Mouse (Mus musculus) splenic B cell, adult 2 months (primary cell): Measurements from ENCODE around the gene Syt7.

ENCODE experiments used
- DNase-seq: peaks from one replicate; pipeline ENCODE4 v3.0.0-alpha.2; 2011; ENCODE audit warnings: low read depth, low spot score
- H3K27me3 ChIP-seq: 2 replicates; pipeline ENCODE4 v1.6.1; 2012; ENCODE audit warnings: mild to moderate bottlenecking, low read length, moderate library complexity, mixed read lengths; ENCODE audit not compliant: control insufficient read depth, poor library complexity, insufficient read depth, severe bottlenecking
- H3K36me3 ChIP-seq: 2 replicates; pipeline ENCODE4 v1.6.1; 2012; ENCODE audit warnings: mild to moderate bottlenecking, low read length, moderate library complexity, mixed read lengths; ENCODE audit not compliant: control insufficient read depth, poor library complexity, insufficient read depth, severe bottlenecking

Syt7 gene

GRCm38 (mm10) chr19:10454718-10455436 lies 66.0 kb downstream of the Syt7 start:
- H3K36me3 ChIP-seq: no peaks in the 10 kb centered on the region; the same call in 1 of the 2 replicates
- no peak for DNase-seq
- H3K27me3 ChIP-seq: peaks cover 2% of the 10 kb centered on the region; the same call in 1 of the 2 replicates

- H3K27me3 ChIP-seq: peaks cover 2% of the 10 kb centered on the region; the same call in 1 of the 2 replicates
- no peak for DNase-seq
- no peaks in the 10 kb centered on the region; the same call in 1 of the 2 replicates for H3K36me3 ChIP-seq
Observed at GRCm38 (mm10) chr19:10455437-10455806, 66.5 kb downstream of the Syt7 start.

- peaks cover 2% of the 10 kb centered on the region; the same call in 1 of the 2 replicates for H3K27me3 ChIP-seq
- peak; percentile 71 for DNase-seq
- no peaks in the 10 kb centered on the region; the same call in 1 of the 2 replicates for H3K36me3 ChIP-seq
Observed at GRCm38 (mm10) chr19:10456752-10457483, 68.0 kb downstream of the Syt7 start, which contains the start of gene Lrrc10b. Gene Lrrc10b, minus strand, starts transcription at chr19:10457473.

GRCm38 (mm10) chr19:10457484-10457800 lies 68.6 kb downstream of the Syt7 start:
- DNase-seq: peak; percentile 25
- Histone ChIP-seq H3K27me3 (peaks cover 2% of the 10 kb centered on the region; the same call in 1 of the 2 replicates), H3K36me3 (no peaks in the 10 kb centered on the region; the same call in 1 of the 2 replicates)

GRCm38 (mm10) chr19:10458096-10458495 lies 69.2 kb downstream of the Syt7 start:
- Histone ChIP-seq H3K27me3 (peaks cover 2% of the 10 kb centered on the region; the same call in 1 of the 2 replicates), H3K36me3 (no peaks in the 10 kb centered on the region; the same call in 1 of the 2 replicates)
- no peak for DNase-seq

- H3K36me3 ChIP-seq: no peaks in the 10 kb centered on the region; the same call in 1 of the 2 replicates
- no peak for DNase-seq
- H3K27me3 ChIP-seq: peaks cover 2% of the 10 kb centered on the region; the same call in 1 of the 2 replicates
Observed at GRCm38 (mm10) chr19:10459907-10460306, 71.0 kb downstream of the Syt7 start.

GRCm38 (mm10) chr19:10461584-10461983 lies 72.7 kb downstream of the Syt7 start:
- DNase-seq: no peak
- Histone ChIP-seq H3K27me3 (no peaks in the 10 kb centered on the region), H3K36me3 (no peaks in the 10 kb centered on the region; the same call in 1 of the 2 replicates)

- no peaks in the 10 kb centered on the region for H3K27me3 ChIP-seq
- no peak for DNase-seq
- H3K36me3 ChIP-seq: no peaks in the 10 kb centered on the region
Observed at GRCm38 (mm10) chr19:10464427-10464826, 75.5 kb downstream of the Syt7 start.

- no peaks in the 10 kb centered on the region for H3K36me3 ChIP-seq
- no peaks in the 10 kb centered on the region for H3K27me3 ChIP-seq
- peak; percentile 52 for DNase-seq
Observed at GRCm38 (mm10) chr19:10469171-10469658, 80.3 kb downstream of the Syt7 start.

GRCm38 (mm10) chr19:10472958-10473357 lies 84.1 kb downstream of the Syt7 start:
- DNase-seq: no peak
- Histone ChIP-seq H3K36me3 (no peaks in the 10 kb centered on the region), H3K27me3 (no peaks in the 10 kb centered on the region)

- no peak for DNase-seq
- H3K36me3 ChIP-seq: no peaks in the 10 kb centered on the region
Observed at GRCm38 (mm10) chr19:10473779-10474178, 84.9 kb downstream of the Syt7 start.

GRCm38 (mm10) chr19:10479541-10479940 lies 90.7 kb downstream of the Syt7 start:
- no peaks in the 10 kb centered on the region for H3K27me3 ChIP-seq
- no peaks in the 10 kb centered on the region for H3K36me3 ChIP-seq

More at GRCm38 (mm10) chr19:10473779-10474178, 84.9 kb downstream of the Syt7 start:
- no peaks in the 10 kb centered on the region for H3K27me3 ChIP-seq

GRCm38 (mm10) chr19:10482703-10483102 lies 93.8 kb downstream of the Syt7 start, which contains the start of gene Ppp1r32:
Gene Ppp1r32, minus strand, starts transcription at chr19:10482928.
- no peaks in the 10 kb centered on the region for H3K27me3 ChIP-seq
- no peak for DNase-seq
- H3K36me3 ChIP-seq: no peaks in the 10 kb centered on the region

More at GRCm38 (mm10) chr19:10479541-10479940, 90.7 kb downstream of the Syt7 start:
- DNase-seq: no peak

GRCm38 (mm10) chr19:10486264-10486738 lies 97.4 kb downstream of the Syt7 start:
- H3K36me3 ChIP-seq: no peaks in the 10 kb centered on the region
- H3K27me3 ChIP-seq: no peaks in the 10 kb centered on the region
- DNase-seq: peak; percentile 73

- Histone ChIP-seq H3K36me3 (peaks cover 6% of the 10 kb centered on the region), H3K27me3 (no peaks in the 10 kb centered on the region)
- DNase-seq: no peak
Observed at GRCm38 (mm10) chr19:10495670-10496069, 106.8 kb downstream of the Syt7 start.
